Mouse (Mus musculus): ENCODE results near the gene Kcnj13. TPM values are rescaled to one million over a fixed set of nuclear protein-coding genes. Genes with fewer than 3 reads are reported as not detected.

Gene Kcnj13
- not detected for total RNA-seq (2021)

DNA sequence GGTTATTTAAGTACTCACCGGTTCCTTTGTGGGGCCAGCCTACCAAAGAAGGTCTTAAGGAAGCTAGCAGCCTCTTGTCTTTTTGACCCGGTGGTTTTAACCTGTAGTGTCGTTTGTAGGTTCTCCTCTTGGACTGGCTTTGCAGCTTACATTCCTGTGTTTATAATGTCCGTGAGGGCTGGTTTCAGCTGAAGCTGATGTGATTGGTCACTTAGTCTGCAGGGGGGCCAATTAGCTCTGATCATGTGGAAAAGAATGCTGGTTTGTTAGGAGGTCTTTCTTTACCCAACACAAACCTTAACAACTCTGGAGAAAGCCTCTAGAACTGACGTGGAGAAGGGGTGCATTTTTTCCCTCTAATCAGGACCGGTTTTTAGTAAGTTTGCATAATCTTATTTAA, at the start of gene Kcnj13:
Kcnj13 (minus strand) TSS at position 136 of the 400 bp plus-strand sequence.
- DNase-seq, result no peak
- intact Hi-C loops (cut with DNase I), result no loop called here

GRCm38 (mm10) chr1:87436583-87436982, 42.1 kb upstream of the Kcnj13 start:
- intact Hi-C loops (cut with DNase I), result no loop called here
- DNase-seq, result peak in 1 of 2 experiments; percentile 7

GRCm38 (mm10) chr1:87435125-87435524, 40.6 kb upstream of the Kcnj13 start:
- intact Hi-C loops (cut with DNase I), result no loop called here
- DNase-seq, result no peak

DNA sequence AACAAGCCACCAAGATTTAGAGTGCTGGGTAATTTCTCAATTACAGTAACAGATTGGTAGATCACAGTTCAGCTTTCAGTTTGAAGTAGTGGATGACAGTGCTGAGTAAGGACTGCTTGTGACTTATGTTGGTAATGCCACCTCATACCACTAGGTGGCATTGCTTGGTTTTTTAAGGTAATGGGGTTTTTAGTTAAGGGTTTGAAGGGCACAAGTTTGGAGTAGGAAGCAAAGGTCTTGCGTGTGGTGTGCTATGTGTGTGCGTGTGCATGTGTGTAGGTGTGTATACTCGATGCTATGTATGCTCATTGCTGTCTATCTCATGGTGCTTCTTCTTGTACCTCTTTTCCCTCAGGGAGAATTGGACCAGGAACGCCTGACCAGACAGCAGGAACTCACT, 24.2 kb upstream of the Kcnj13 start:
- peak; percentile 15 to 27 for DNase-seq
- intact Hi-C loops (cut with DNase I), result no loop called here

- DNase-seq, result no peak
- intact Hi-C loops (cut with DNase I), result no loop called here
Observed at GRCm38 (mm10) chr1:87409380-87409779, 14.9 kb upstream of the Kcnj13 start.

- intact Hi-C loops (cut with DNase I), result no loop called here
- DNase-seq, result no peak
Observed at GRCm38 (mm10) chr1:87406012-87406411, 11.5 kb upstream of the Kcnj13 start.

DNA sequence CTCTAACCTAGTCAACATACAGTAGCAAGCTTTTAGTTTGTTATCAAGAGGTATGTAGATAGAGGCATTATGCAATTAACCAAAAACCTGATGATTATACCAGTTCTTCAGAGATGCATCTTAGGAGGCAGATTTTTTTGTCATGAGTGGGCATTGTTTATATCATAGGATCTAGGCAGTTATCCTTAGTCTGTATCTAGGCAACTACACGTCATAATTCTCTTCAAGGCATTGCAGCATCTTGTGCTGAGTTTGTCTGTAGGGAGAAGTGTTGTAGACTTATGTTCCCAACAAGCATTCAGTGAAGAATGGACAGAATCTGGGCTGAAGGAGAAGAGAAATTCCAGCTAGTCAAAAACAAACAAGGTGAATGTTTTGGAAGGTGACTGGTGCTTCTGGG, 10.2 kb upstream of the Kcnj13 start:
- intact Hi-C loops (cut with DNase I), result no loop called here
- no peak for DNase-seq

DNA sequence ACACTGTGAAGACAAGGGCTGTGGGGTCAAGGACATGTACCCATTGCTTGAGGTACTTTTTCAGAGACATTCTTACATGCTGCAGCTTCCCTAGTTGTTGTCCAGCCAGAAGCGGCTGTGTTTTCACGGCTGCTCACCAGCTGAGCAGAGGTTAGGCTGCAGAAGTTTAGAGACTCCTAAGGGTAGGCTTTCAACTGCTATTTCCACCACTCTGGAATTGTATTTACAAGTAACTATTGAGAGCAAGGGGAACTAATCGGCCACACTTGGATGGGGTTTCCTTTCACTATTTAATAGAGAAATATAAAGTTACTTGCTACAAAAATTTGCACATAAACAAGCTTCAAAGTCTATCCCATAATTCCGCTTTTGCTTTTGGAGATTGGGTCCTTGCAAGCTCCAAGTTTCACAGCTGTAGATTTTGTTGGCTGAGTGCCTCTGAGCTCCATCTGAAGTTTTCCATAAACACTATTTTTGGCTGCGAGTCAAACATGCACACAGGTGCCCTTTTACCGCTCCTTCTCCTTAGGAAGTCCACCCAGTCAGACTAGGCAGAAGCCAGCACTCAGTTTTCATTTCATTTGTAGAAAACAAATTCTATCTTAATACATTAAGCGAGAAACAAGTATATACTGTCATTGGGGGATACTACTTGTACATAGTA, 2.5 kb upstream of the Kcnj13 start:
- intact Hi-C loops (cut with DNase I), result no loop called here
- DNase-seq, result peak in 1 of 2 experiments; percentile 5

- DNase-seq, result no peak
- intact Hi-C loops (cut with DNase I), result no loop called here
Observed at GRCm38 (mm10) chr1:87393444-87394195, 909 bp downstream of the Kcnj13 start.

DNA sequence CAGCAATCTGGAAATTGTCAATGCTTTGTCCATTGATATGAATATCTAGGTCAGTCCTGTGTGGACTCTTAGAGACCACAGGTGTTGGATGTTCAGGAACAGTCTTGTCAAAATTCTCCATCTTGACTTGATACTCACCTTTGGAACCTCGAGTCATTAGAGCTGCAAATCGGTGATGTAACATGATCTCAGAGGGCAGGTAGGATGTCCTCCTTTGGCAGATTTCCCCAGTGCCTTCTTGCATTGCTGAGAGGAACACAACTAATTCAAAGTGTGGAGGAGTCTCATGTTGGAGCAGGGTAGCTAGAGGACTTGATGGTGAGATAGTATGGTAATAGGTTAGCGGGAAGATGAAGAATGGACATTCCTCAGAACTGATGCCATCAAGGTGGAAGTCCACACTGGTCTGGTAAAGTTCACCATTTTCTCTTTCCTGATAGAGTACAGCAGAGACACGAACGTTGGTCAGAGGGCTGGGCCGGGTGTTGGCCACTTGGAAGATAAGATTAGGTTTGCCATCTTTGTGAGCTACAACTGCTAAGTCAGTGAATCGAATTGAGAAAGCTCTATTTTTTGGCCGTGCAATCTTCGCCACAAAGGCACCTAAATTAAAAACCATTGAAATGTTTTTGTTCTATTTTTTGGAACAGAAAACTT, 8.0 kb downstream of the Kcnj13 start:
- intact Hi-C loops (cut with DNase I), result no loop called here
- no peak for DNase-seq

DNA sequence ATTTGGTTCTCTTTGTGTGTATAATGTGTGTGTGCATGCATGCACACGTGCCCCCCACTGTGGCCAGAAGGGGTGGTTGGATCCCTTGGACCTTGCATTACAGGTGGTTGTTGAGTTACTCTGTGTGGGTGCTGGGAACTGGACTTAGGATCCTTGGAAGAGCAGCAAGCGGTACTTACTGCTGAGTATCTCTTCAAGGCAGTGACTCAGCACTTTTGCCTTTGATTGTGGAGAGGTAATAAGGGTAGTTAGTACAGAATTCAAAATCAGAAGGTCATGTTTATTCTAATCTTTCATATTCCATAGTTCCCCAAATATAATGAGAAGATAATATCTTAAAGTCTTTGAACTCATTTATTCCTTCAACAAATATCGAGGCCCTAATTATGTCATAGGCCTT, 13.4 kb downstream of the Kcnj13 start:
- intact Hi-C loops (cut with DNase I), result no loop called here
- DNase-seq, result no peak

GRCm38 (mm10) chr1:87379919-87380318, 14.6 kb downstream of the Kcnj13 start:
- intact Hi-C loops (cut with DNase I), result no loop called here

GRCm38 (mm10) chr1:87378024-87378560, 16.4 kb downstream of the Kcnj13 start:
- DNase-seq, result no peak
- intact Hi-C loops (cut with DNase I), result no loop called here

More at GRCm38 (mm10) chr1:87379919-87380318, 14.6 kb downstream of the Kcnj13 start:
- no peak for DNase-seq

- DNase-seq, result no peak
- intact Hi-C loops (cut with DNase I), result no loop called here
Observed at GRCm38 (mm10) chr1:87360276-87360675, 34.3 kb downstream of the Kcnj13 start.

DNA sequence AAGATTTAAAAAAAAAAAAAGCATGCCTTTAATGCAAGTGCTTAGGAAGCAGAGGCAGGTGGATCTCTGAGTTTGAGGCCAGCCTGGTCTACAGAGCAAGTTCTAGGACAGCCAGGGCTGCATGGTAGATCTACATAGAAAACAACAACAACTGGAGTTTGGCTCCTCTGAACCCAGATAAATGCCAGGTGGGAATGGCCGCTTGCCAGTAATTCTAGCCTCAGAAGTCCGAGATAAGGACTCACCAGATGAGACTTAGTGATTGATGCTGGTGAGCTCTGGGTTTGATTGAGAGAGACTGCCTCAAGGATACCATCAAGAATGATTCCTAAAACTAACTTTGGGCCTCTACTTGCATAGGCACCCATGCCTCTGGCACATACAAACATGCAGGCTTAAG, 44.0 kb downstream of the Kcnj13 start:
- intact Hi-C loops (cut with DNase I), result no loop called here
- no peak for DNase-seq

Other genes with a start within 250 kb of the Kcnj13 start
- gene Ecel1, start 238.2 kb downstream of the Kcnj13 start, total RNA-seq (2021), result not detected
- not detected for gene Prss56, start 211.4 kb downstream of the Kcnj13 start, total RNA-seq (2021)
- gene Chrnd, start 204.1 kb downstream of the Kcnj13 start, total RNA-seq (2021), result not detected
- gene Chrng, start 190.1 kb downstream of the Kcnj13 start, total RNA-seq (2021), result not detected
- gene Eif4e2, start 180.8 kb downstream of the Kcnj13 start, total RNA-seq (2021), result 10 to 100 TPM; 63.7 to 66.8 TPM
- 1 to 10 TPM; 6.4 to 6.8 TPM for gene Efhd1, start 130.4 kb downstream of the Kcnj13 start, total RNA-seq (2021)
- gene Gigyf2, start 67.7 kb downstream of the Kcnj13 start, total RNA-seq (2021), result 10 to 100 TPM; 46.6 to 53.5 TPM
- not detected for gene Snorc, start 75.5 kb upstream of the Kcnj13 start, total RNA-seq (2021)
- not detected for gene Neu2, start 115.2 kb upstream of the Kcnj13 start, total RNA-seq (2021)
- gene Ngef, start 179.1 kb upstream of the Kcnj13 start, total RNA-seq (2021), result under 1 TPM; 0.32 to 0.36 TPM
- gene Inpp5d, start 225.6 kb upstream of the Kcnj13 start, total RNA-seq (2021), result 10 to 100 TPM; 13.6 to 17.4 TPM

Data from heart, postnatal 10 days (tissue).